Mouse (Mus musculus) brain, embryonic 14.5 days (tissue): ENCODE data around the gene Acyp2. TPM values are rescaled to one million over a fixed set of nuclear protein-coding genes. Genes with fewer than 3 reads are reported as not detected.

Experiments used
- DNase-seq: peaks from one replicate; pipeline ENCODE4 v3.0.0-alpha.2; 2011; ENCODE audit warnings: low read depth
- CTCF ChIP-seq: fragments of 200-500 bp; IDR thresholded peaks from 2 replicates; pipeline ENCODE4 v1.5.1; 2012; ENCODE audit warnings: inconsistent platforms, mild to moderate bottlenecking, moderate library complexity, borderline replicate concordance; ENCODE audit not compliant: insufficient read depth, insufficient read length; ENCODE audit errors: extremely low read depth
- POLR2A ChIP-seq: fragments of 200-500 bp; IDR thresholded peaks from 2 replicates; pipeline ENCODE4 v1.6.1; 2012; ENCODE audit warnings: mild to moderate bottlenecking, inconsistent platforms, borderline replicate concordance; ENCODE audit not compliant: poor library complexity, insufficient read depth, insufficient read length, severe bottlenecking; ENCODE audit errors: extremely low read depth
- polyA plus RNA-seq: library from polyadenylated mRNA; depleted of rRNA; stranded (reverse); fragments of >200 nt; gene quantifications from 2 replicates; pipeline ENCODE4 v1.2.3, GENCODE M21; 2012; rRNA removed

Acyp2 gene
- polyA plus RNA-seq, 1 experiment: 8.1 TPM

DNA sequence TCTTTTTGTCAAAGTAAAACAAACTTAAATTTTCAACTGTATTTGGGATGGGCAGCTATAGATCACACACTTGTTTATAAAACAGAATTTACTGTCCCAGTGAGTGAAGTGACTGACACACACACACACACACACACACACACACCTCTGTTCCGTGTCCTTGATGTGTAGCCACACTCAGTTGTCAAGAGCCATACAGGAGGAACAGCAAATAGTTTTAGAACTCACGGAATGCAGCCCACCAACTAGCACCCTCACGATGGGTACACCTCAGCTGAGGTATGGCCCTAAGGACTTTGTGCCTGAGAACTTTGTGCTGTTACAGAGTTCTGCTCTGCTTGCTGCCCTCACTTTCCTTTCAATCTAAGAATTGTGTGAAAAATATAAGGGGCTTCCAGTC lies 78.8 kb downstream of the Acyp2 start:
- no peak for TF ChIP-seq CTCF
- no peak for TF ChIP-seq POLR2A
- no peak for DNase-seq

- no peak for DNase-seq
Observed at GRCm38 (mm10) chr11:30560215-30560614, 89.2 kb downstream of the Acyp2 start.

GRCm38 (mm10) chr11:30553408-30553807 lies 96.0 kb downstream of the Acyp2 start:
- DNase-seq: peak; percentile 77

More at GRCm38 (mm10) chr11:30560215-30560614, 89.2 kb downstream of the Acyp2 start:
- TF ChIP-seq POLR2A (no peak), CTCF (no peak)

GRCm38 (mm10) chr11:30517133-30517532 lies 132.3 kb downstream of the Acyp2 start:
- no peak for DNase-seq
- TF ChIP-seq CTCF: no peak
- TF ChIP-seq POLR2A: no peak

More at GRCm38 (mm10) chr11:30553408-30553807, 96.0 kb downstream of the Acyp2 start:
- TF ChIP-seq POLR2A: no peak
- no peak for TF ChIP-seq CTCF

DNA sequence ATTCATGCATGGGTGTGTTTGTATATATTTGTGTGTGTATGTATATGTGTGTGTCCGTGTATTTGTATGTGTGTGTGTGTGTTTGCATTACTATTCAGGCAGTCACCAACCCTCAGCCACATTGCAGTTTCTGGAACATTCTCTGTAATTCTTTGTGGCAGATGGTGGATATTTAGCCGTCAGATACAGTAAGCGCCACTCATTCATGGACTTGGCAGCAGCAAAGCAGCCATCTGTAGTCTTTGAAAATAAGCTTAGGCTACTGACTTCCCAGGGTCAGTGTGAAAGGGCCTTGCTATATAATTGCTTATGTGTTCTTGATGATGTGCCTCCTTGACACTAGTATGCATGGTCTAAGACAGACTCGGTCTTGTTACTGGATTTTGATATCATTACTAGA lies 141.2 kb downstream of the Acyp2 start:
- TF ChIP-seq CTCF: no peak
- no peak for TF ChIP-seq POLR2A
- peak; percentile 64 for DNase-seq

- no peak for DNase-seq
- TF ChIP-seq CTCF (no peak), POLR2A (no peak)
Observed at GRCm38 (mm10) chr11:30498738-30499355, 150.5 kb downstream of the Acyp2 start.

DNA sequence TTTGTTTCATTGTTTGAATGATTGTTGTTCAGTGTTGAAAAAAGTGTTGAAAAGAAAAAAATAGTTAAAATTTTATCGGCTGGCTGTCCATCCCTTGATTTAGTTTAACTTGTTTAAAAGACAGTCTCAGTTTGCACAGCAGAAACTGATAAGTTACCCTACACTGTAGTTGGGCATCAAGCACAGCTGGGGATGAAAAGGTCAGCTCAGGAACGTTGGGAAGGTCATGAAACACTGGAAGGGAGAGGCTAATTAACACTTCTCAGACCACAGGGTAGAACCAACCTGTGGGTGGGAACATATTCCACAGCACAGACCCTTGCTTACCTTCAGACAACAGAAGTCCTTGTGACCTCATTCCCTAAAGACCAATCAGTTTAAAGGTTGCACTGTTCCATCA lies 152.2 kb downstream of the Acyp2 start:
- TF ChIP-seq CTCF: no peak
- TF ChIP-seq POLR2A: no peak
- no peak for DNase-seq

DNA sequence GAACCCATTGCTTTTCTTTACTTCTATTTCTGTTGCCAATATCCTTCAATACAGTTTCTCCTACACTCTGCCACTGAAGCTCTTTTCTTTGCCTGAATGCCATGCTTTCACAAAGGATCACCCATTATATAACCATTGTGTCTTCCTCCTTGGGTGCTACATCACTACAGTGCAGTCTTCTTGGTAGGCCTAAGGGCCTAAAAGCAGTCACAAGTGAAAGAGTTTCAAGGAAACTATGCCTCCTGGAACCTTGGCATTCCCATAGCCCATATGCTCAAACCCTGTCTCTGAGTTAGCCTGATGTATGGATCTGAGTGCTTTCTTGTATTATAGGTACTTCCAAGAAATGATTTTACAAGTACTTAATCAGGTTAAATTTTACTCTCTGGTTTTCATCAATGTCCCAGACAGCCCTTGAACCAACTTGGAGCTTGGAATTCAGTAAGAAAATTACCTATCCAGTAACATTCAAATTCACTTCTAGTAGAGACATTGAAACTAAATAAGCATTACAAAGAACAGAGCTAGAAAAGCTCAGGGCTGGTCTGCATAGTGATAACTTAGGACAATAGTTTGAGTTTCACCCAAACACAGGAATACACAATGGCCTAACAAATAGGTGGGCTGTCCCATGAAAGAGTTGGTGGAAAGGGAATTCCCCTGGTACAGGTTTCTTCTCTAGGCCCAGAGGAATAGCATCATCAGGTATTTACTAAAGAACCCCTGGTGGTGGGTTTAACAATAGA lies 157.7 kb downstream of the Acyp2 start:
- DNase-seq: no peak
- no peak for TF ChIP-seq CTCF
- TF ChIP-seq POLR2A: no peak

DNA sequence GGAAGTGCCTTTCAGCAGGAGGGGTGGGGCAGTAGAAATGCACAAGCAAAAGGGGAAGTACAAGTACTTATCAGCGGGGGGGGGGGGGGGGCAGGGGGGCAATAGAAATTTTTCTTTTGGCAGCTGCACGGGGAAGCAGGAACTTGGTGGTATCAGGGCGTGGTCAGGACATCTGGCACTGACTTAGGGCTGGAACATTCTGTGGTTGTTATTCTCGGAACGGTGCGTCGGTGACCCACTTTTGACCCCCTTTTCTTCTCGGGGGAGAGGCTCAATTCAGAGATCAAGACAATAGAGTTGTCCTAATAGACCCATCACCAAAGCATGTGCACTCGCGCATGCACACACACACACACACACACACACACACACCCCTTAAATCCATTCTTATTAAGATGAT lies 161.2 kb downstream of the Acyp2 start:
- no peak for DNase-seq
- TF ChIP-seq POLR2A (no peak), CTCF (no peak)

DNA sequence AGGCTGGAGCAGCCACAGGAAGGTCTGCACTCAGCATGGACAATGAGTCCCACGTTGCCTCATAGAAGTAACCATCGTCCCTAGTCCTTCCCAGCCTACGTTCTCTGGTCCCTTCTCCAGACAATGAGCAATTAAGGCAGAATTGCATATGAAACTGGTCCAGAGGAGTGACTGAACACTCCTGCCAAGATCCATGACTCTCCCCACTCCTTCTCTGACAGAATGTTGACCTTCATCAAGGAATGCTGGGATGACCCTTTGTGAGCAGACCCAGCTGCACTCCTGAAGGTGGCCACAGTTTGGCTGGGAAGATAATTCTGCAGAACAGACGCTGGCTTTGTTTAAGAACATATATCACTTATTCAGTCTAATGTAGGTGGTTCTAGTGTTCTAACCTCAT lies 166.1 kb downstream of the Acyp2 start:
- no peak for TF ChIP-seq CTCF
- TF ChIP-seq POLR2A: no peak

DNA sequence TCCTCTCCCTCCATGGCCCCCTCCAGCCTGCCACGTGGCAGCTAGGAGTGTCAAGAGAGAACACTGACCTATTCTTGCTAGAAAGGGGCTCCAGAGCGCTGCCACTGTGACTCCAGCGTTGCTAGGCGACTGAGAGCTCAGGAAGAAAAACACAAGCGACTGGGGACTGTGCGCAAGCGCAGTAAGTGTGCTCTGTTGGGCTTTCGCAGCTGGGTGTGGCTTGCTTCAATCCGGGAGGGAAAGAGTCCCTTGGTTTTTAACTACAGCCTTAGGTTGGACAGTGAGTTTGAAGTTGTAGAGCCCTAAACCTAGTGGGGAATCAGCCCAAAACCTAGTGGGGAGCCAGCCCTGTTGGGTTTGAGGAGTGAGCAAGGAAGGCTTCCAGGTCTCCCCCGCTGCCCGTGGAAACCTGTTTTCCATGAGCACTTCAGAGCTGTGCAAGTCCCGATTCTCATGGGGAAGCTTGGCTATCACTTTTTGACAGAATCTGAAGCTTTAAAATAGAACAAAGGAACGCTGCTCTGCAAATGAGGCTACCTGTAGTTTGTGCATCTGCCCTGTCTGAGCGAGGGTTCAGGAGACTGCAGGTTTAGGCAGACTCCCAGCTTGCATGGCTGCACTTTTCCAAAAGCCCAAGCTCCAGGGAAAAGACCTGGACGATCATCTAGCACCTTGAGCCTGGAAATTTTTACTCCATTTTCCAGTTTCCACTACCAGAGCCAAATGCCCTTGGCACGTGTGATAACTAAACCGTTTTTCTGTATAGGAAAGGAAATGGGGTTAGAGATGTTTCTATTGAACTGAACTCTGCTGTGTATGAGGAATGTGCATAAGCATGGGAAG lies 177.4 kb downstream of the Acyp2 start, which contains the start of gene 4930505A04Rik:
TSS of gene 4930505A04Rik (minus strand) at position 77 of the 843 bp plus-strand sequence.
- peak; percentile 37; the same call in 1 of the 2 replicates for TF ChIP-seq POLR2A
- no peak for TF ChIP-seq CTCF
- peak; percentile 98 for DNase-seq

More for the DNA sequence above, 166.1 kb downstream of the Acyp2 start:
- DNase-seq: no peak

GRCm38 (mm10) chr11:30471187-30471586 lies 178.2 kb downstream of the Acyp2 start:
- TF ChIP-seq CTCF (no peak), POLR2A (no peak)
- no peak for DNase-seq

Other genes with a start within 250 kb of the Acyp2 start
- 0.13 and 0.19 TPM in 2 replicates for gene 4930505A04Rik, start 177.8 kb downstream of the Acyp2 start, polyA plus RNA-seq
- gene Psme4, start 122.1 kb upstream of the Acyp2 start, polyA plus RNA-seq: 47.5 and 50.8 TPM in 2 replicates
- gene Gpr75, start 235.8 kb upstream of the Acyp2 start, polyA plus RNA-seq: 5.7 and 7.1 TPM in 2 replicates
- 11.4 and 14.2 TPM in 2 replicates for gene Asb3, start 235.8 kb upstream of the Acyp2 start, polyA plus RNA-seq